Mouse (Mus musculus) olfactory bulb, adult 2 months (tissue): ENCODE results near the gene Pdzd3. TPM values are rescaled to one million over a fixed set of nuclear protein-coding genes. Genes with fewer than 3 reads are reported as not detected.
A peak's percentile ranks its signal among the peaks of the same experiment; 100 is the strongest.

ENCODE experiments used
- H3K27ac ChIP-seq: fragments of 200-500 bp; 2 replicates; pipeline ENCODE4 v1.5.1; 2012; ENCODE audit warnings: low read depth, low read length; ENCODE audit not compliant: insufficient read depth
- H3K4me1 ChIP-seq: fragments of 200-500 bp; 2 replicates; pipeline ENCODE4 v1.6.1; 2012; ENCODE audit warnings: low read length; ENCODE audit not compliant: control insufficient read depth, insufficient read depth
- H3K4me3 ChIP-seq: fragments of 200-500 bp; 2 replicates; pipeline ENCODE4 v1.5.1; 2012; ENCODE audit warnings: mild to moderate bottlenecking, low read depth, low read length, moderate library complexity; ENCODE audit not compliant: insufficient read depth
- CTCF ChIP-seq: fragments of 200-500 bp; IDR thresholded peaks from 2 replicates; pipeline ENCODE4 v1.5.1; 2012; ENCODE audit warnings: low read depth, mild to moderate bottlenecking, low read length, moderate library complexity; ENCODE audit not compliant: insufficient read depth
- POLR2A ChIP-seq: fragments of 200-500 bp; IDR thresholded peaks from 2 replicates; pipeline ENCODE4 v1.6.1; 2012; ENCODE audit warnings: mild to moderate bottlenecking, low read depth, low read length, moderate library complexity; ENCODE audit not compliant: insufficient read depth
- WGBS: fragments of 180-500 bp; shearing (Covaris S2); methylation state at CpG from one replicate; pipeline ENCODE4 v1.1.7; 2018; 5-methylcytosine and 5-hydroxymethylcytosine counted together
- polyA plus RNA-seq: library from polyadenylated mRNA; stranded (reverse); fragments of >200 nt; gene quantifications from 2 replicates; pipeline ENCODE4 v1.2.4, GENCODE M21; 2012; ENCODE audit warnings: low replicate concordance; ENCODE audit not compliant: missing spikeins, insufficient read depth, insufficient read length

The Pdzd3 gene
- polyA plus RNA-seq, 1 experiment = not detected

DNA sequence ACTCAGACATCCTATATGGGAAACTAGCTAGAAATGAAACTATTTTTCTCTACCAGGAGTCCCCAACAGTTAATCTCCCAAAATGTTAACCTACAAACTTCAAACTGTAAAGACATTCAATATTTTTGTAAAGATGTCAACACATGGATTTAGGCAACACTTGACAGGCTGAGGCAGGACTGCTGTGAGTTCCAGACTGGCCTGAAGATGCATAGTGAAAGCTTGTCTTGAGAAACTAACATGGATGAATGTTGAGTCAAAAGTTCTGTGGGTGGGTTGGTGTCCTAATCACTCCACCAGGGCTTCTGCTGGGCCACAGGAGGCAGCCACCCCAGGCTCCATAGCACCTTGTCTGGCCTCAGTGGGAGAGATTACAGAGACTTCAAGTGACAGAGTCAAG, 19.7 kb downstream of the Pdzd3 start:
- TF ChIP-seq CTCF = no peak
- no peak for TF ChIP-seq POLR2A
- H3K4me3 ChIP-seq = no peak overlapping the region
- peaks cover 7% of the 10 kb centered on the region for H3K4me1 ChIP-seq
- no peak overlapping the region for H3K27ac ChIP-seq

DNA sequence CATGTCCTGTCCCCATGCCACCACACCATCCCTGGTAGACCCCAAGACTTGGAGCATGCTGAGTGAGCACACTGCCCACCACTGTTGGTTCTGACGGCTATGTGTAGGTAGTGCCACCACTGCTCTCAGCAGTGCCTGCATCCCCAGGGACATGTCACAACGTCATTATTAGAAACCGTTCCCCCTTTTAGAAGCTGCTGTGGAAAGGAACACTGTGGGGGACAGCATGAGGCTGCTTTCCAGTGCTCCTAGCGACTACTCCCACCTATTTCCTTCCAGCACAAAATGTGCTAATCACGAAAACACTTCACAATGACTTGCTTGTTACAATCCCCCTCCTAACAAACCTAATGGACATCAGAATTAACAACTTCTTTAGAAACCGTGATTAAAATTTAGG, 25.3 kb downstream of the Pdzd3 start:
- peaks cover 6% of the 10 kb centered on the region for H3K4me1 ChIP-seq
- peak overlapping the region; percentile 83 for H3K27ac ChIP-seq
- H3K4me3 ChIP-seq = no peak overlapping the region
- no peak for TF ChIP-seq POLR2A
- TF ChIP-seq CTCF = no peak
- WGBS = 9% methylated on average over 6 of the region's 6 CpGs

DNA sequence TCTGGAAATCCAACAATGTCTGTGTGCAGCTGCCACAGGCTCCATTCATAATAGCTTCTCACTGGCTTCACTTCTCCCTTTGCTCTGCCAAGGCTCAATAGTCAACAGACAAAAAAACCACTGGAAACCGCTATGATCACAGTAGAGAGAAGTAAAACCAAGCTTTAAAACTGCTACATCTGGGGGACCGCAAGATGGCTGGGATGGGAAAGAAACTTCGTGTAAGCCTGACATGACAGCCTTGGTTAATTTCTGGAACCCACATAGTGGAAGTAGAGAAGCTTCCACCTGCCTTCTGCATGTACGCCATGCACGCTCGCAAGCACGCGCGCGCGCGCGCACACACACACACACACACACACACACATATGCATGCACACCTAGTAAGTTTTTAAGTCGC, 37.7 kb downstream of the Pdzd3 start:
- Histone ChIP-seq H3K4me1 (peaks cover 2% of the 10 kb centered on the region), H3K27ac (no peak overlapping the region), H3K4me3 (no peak overlapping the region)
- 80% methylated on average over 14 of the region's 14 CpGs for WGBS
- TF ChIP-seq CTCF (no peak), POLR2A (no peak)

DNA sequence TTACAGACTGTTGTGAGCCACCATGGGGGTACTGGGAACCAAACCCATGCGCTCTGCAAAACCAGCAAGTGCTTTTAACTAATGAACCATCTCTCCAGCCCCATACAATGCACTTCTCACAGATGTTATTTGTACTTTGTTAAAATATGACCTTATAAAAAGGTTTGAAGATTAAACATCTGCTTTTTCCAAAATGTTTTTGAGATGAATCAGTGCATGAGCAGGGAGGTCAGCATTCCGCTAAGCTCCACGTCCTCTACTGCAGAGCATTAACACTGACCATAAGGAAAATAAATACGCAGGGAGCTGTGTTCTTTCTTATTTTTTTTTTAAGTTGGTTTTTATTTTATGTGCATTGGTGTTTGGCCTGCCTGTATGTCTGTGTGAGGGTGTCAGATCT, 38.9 kb downstream of the Pdzd3 start:
- no peak for TF ChIP-seq POLR2A
- TF ChIP-seq CTCF = no peak
- no peak overlapping the region for H3K4me3 ChIP-seq
- H3K27ac ChIP-seq = no peak overlapping the region
- peaks cover 2% of the 10 kb centered on the region for H3K4me1 ChIP-seq
- 93% methylated on average over 4 of the region's 4 CpGs for WGBS

DNA sequence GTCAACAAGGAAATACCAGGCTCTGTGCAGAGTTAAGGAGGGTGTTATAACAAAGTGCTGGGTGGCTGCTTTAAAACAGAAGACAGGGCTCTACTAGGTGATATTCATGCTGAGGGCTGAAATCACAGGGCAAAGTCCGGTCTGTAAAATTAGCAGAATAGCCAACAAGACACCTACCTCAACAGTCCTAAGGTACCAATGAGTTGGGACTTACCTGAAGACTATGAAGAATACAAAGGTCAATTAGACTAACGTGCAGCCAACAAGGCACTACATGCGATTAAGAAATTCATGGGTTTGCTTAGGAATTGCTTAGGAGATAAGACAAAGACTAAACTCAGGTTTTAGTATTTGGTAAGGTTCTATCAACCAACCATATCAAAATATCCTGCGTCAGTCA, 41.9 kb downstream of the Pdzd3 start:
- Histone ChIP-seq H3K27ac (no peak overlapping the region), H3K4me3 (no peak overlapping the region), H3K4me1 (peaks cover 2% of the 10 kb centered on the region)
- TF ChIP-seq CTCF (no peak), POLR2A (no peak)
- WGBS = 96% methylated on average over 4 of the region's 4 CpGs

DNA sequence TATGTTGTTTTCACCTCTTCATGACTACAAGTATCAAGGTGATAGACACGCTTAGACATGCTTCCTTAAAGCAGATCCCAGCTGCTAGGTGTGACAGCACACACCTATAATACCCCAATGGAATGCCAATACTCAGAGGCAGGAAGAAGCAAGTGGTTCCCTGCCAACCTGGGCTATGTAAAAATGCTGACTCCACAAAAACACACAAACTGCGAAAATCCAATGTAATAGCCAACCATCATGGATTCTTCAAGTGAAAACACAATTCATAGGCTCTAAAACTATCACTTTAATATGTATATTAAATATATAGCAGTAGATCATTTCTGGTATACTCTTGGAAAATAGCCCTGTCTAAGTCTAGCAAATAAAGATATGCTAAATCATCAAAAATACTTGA, 43.4 kb downstream of the Pdzd3 start:
- TF ChIP-seq CTCF (no peak), POLR2A (no peak)
- WGBS = 95% methylated on average over 2 of the region's 2 CpGs
- H3K27ac ChIP-seq = no peak overlapping the region
- H3K4me1 ChIP-seq = no peaks in the 10 kb centered on the region
- H3K4me3 ChIP-seq = no peak overlapping the region

DNA sequence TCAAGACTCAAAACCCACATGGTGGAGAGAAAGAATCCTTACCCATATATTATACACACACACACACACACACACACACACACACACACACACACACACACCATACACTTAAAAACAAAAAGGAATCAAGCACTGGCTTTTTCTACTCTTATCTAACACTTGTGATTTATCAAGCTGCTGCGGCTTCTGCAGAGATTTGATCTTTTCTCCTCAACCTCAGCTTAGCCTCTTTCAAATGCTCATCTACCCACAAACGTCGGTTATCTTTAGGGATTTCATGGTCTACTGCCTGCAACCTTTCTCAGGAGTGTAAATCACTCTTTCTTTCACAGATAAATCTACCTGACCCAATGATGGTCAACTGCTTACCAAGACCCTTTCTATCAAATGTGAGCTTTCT, 50.8 kb downstream of the Pdzd3 start:
- Histone ChIP-seq H3K4me3 (no peak overlapping the region), H3K4me1 (no peaks in the 10 kb centered on the region), H3K27ac (no peak overlapping the region)
- WGBS = 87% methylated on average over 3 of the region's 3 CpGs
- TF ChIP-seq POLR2A (no peak), CTCF (no peak)

DNA sequence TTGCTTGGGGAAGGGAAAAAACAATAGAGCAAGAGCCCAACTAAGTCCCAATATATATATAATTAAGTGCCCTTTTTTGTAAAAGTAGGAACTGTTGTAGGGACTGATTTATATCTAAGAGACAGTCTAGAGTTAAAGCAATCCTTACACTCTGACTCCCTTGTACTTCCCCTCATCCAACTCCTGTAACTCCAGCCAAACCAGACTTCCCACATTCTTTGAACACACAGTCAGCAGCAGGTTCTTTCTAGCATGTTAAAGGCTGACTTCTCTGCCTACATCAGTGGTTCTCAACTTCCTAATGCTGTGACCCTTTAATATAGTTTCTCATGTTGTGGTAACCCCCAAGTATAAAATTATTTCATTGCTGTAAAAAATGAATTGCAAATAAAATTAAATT, 51.7 kb downstream of the Pdzd3 start:
- Histone ChIP-seq H3K4me1 (no peaks in the 10 kb centered on the region), H3K27ac (no peak overlapping the region), H3K4me3 (no peak overlapping the region)
- TF ChIP-seq CTCF (no peak), POLR2A (no peak)

DNA sequence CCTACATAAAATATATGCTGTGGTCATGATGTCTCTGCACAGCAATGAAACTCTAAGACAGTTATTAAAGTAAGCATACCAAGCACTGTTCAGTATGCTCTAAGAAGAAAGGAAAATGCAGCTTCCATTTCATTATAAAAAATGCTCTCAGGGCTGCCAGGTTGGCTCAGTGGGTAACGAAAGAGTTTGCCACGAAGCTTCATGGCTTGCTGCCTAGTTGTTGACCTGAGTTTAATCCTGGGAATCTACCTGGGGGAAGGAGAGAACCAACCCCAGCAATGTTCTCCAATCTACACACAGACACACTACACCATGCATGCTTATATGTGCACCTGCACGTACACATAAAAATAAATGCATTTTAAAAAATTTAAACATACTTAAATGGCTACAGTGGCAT, 52.1 kb downstream of the Pdzd3 start:
- Histone ChIP-seq H3K27ac (no peak overlapping the region), H3K4me3 (no peak overlapping the region), H3K4me1 (no peaks in the 10 kb centered on the region)
- TF ChIP-seq POLR2A (no peak), CTCF (no peak)
- WGBS = 60% methylated on average over 3 of the region's 3 CpGs

Other genes with a start within 250 kb of the Pdzd3 start
- 767 and 807 TPM in 2 replicates for gene Thy1, start 208.1 kb downstream of the Pdzd3 start, polyA plus RNA-seq
- gene Usp2, start 184.4 kb downstream of the Pdzd3 start, polyA plus RNA-seq = not detected in 2 replicates
- not detected in 2 replicates for gene Mfrp, start 149.7 kb downstream of the Pdzd3 start, polyA plus RNA-seq
- not detected in 2 replicates for gene C1qtnf5, start 144.2 kb downstream of the Pdzd3 start, polyA plus RNA-seq
- gene Gm49380, start 138.0 kb downstream of the Pdzd3 start, polyA plus RNA-seq = not detected in 2 replicates
- 257 TPM in 1 of 2 replicates, not detected in the other for gene Rnf26, start 138.0 kb downstream of the Pdzd3 start, polyA plus RNA-seq
- gene Mcam, start 117.0 kb downstream of the Pdzd3 start, polyA plus RNA-seq = not detected in 2 replicates
- 80.7 and 279 TPM in 2 replicates for gene Cbl, start 17.4 kb downstream of the Pdzd3 start, polyA plus RNA-seq
- gene Ccdc153, start 10.8 kb downstream of the Pdzd3 start, polyA plus RNA-seq = not detected in 2 replicates
- not detected in 2 replicates for gene Nlrx1, start 17.1 kb upstream of the Pdzd3 start, polyA plus RNA-seq
- not detected in 2 replicates for gene Abcg4, start 37.1 kb upstream of the Pdzd3 start, polyA plus RNA-seq
- gene Hinfp, start 54.2 kb upstream of the Pdzd3 start, polyA plus RNA-seq = not detected in 2 replicates
- not detected in 2 replicates for gene C2cd2l, start 68.8 kb upstream of the Pdzd3 start, polyA plus RNA-seq
- 150 TPM in 1 of 2 replicates, not detected in the other for gene Dpagt1, start 74.5 kb upstream of the Pdzd3 start, polyA plus RNA-seq
- gene H2afx, start 83.2 kb upstream of the Pdzd3 start, polyA plus RNA-seq = not detected in 2 replicates
- gene Hmbs, start 92.8 kb upstream of the Pdzd3 start, polyA plus RNA-seq = not detected in 2 replicates
- gene Vps11, start 110.2 kb upstream of the Pdzd3 start, polyA plus RNA-seq = not detected in 2 replicates
- gene Hyou1, start 128.0 kb upstream of the Pdzd3 start, polyA plus RNA-seq = not detected in 2 replicates
- gene Slc37a4, start 145.4 kb upstream of the Pdzd3 start, polyA plus RNA-seq = not detected in 2 replicates
- gene Rps25, start 155.7 kb upstream of the Pdzd3 start, polyA plus RNA-seq = 1,193 TPM in 1 of 2 replicates, not detected in the other
- gene Trappc4, start 156.1 kb upstream of the Pdzd3 start, polyA plus RNA-seq = not detected in 2 replicates
- gene Ccdc84, start 167.1 kb upstream of the Pdzd3 start, polyA plus RNA-seq = not detected in 2 replicates
- gene Foxr1, start 189.7 kb upstream of the Pdzd3 start, polyA plus RNA-seq = not detected in 2 replicates
- not detected in 2 replicates for gene Upk2, start 203.5 kb upstream of the Pdzd3 start, polyA plus RNA-seq
- gene Bcl9l, start 231.4 kb upstream of the Pdzd3 start, polyA plus RNA-seq = not detected in 2 replicates